Mouse (Mus musculus): ENCODE data around the gene Rassf3. TPM values are rescaled to one million over a fixed set of nuclear protein-coding genes. Genes with fewer than 3 reads are reported as not detected.

Rassf3 gene
- total RNA-seq (2021), result 100 to 1,000 TPM; 125 to 140 TPM

GRCm38 (mm10) chr10:121476190-121476967 is at the start of gene Rassf3:
Rassf3 (minus strand) TSS chr10:121476347.
- peak; percentile 95 to 96 for DNase-seq
- intact Hi-C loops (cut with DNase I), result loop anchor here (1.0 to 2.0 kb wide), 3 partner anchors 28 to 67 kb away; no protein-coding TSS in a partner anchor

GRCm38 (mm10) chr10:121520923-121521585 is 44.9 kb upstream of the Rassf3 start:
- intact Hi-C loops (cut with DNase I), result no loop called here

GRCm38 (mm10) chr10:121519710-121520109 is 43.6 kb upstream of the Rassf3 start:
- no peak for DNase-seq
- intact Hi-C loops (cut with DNase I), result no loop called here

More at GRCm38 (mm10) chr10:121520923-121521585, 44.9 kb upstream of the Rassf3 start:
- no peak for DNase-seq

- peak; percentile 85 to 91 for DNase-seq
- intact Hi-C loops (cut with DNase I), result loop anchor here (1.0 to 2.0 kb wide), 2 partner anchors 39 to 107 kb away; partner anchors contain the start of gene Rassf3
Observed at GRCm38 (mm10) chr10:121516008-121516600, 40.0 kb upstream of the Rassf3 start.

- peak; percentile 22 to 26 for DNase-seq
- intact Hi-C loops (cut with DNase I), result no loop called here
Observed at GRCm38 (mm10) chr10:121509751-121510643, 33.9 kb upstream of the Rassf3 start.

DNA sequence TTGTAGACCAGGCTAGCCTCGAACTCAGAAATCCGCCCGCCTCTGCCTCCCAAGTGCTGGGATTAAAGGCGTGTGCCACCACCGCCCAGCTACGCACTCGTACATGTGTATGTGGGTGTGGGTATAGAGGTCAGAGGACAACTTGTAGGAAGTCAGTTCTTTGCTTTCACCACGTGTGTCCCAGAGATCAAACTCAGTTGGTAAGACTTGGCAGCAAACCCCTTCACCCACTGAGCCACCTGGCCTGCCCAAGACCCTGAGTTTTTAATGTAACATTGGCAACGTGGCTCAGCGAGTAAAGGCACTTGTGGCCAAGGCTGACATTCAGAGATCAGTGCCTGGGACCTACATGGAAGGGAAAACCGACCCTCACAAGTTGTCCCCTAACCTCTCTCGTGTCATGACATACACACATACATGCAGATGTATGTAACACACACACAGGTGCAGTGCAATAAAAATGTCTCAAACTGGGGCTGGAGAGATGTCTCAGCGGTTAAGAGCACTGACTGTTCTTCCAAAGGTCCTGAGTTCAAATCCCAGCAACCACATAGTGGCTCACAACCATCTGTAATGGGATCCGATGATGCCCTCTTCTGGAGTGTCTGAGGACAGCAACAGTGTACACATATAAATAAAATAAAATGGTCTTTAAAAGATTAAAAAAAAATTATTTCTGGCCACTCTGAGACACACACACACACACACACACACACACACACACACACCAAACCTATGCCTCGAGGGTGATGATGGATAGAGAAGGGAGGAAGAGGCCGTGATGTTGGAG is 31.8 kb upstream of the Rassf3 start:
- intact Hi-C loops (cut with DNase I), result no loop called here
- DNase-seq, result no peak

- intact Hi-C loops (cut with DNase I), result no loop called here
Observed at GRCm38 (mm10) chr10:121506731-121507583, 30.8 kb upstream of the Rassf3 start.

GRCm38 (mm10) chr10:121505929-121506328 is 29.8 kb upstream of the Rassf3 start:
- intact Hi-C loops (cut with DNase I), result loop anchor here (2.0 kb wide), 1 partner anchor 29 kb away; the partner anchor contains the start of gene Rassf3

More at GRCm38 (mm10) chr10:121506731-121507583, 30.8 kb upstream of the Rassf3 start:
- peak; percentile 43 to 67 for DNase-seq

DNA sequence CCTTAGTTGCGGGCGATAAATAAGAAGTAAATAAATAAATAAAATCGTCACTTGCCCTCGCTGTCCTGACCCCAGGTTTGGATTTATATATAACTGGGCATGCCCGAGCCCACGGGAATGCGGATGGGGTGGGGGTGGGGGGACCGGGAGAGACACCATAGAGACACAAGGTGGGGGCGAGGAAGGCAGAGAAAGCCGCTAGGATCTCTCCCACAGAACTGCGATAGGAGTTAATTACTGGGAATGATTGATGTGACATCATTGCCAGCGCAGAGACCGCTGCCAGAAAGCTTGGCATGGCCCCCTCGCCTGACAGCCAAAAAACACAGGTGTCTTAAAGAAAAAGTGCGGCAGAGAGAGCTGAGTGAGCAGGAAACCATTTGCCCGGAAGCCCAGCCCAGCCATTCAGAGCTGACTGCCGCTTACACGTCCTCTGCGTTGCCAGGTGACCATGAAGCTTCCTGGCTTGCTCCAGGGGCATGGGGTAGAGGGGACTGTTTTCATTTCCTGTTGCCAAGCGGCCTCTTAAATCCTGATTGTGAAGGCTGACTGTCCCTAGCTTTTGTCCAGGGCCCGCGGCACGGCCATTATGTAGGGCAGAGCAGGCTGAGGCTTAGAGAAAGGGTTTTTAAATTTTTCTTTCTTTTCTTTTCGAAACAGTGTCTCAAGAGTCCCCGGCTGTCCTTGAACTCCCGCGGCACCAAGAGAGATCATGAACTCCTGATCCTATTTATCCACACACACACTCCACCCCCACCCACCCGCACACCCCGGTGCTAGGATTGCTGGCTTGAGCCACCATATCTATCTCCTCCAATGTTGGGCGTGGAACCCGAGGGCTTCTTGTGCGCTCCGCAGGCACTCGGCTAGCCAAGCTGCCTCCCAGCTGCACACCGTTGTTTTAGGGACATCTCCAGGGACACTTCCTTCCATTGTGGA is 29.1 kb upstream of the Rassf3 start:
- peak; percentile 61 to 68 for DNase-seq
- intact Hi-C loops (cut with DNase I), result loop anchor here (2.0 kb wide), 1 partner anchor 28 kb away; the partner anchor contains the start of gene Rassf3

More at GRCm38 (mm10) chr10:121505929-121506328, 29.8 kb upstream of the Rassf3 start:
- no peak for DNase-seq

GRCm38 (mm10) chr10:121501160-121501559 is 25.0 kb upstream of the Rassf3 start:
- intact Hi-C loops (cut with DNase I), result no loop called here
- no peak for DNase-seq

GRCm38 (mm10) chr10:121500034-121500433 is 23.9 kb upstream of the Rassf3 start:
- no peak for DNase-seq

GRCm38 (mm10) chr10:121499063-121499462 is 22.9 kb upstream of the Rassf3 start:
- no peak for DNase-seq
- intact Hi-C loops (cut with DNase I), result no loop called here

More at GRCm38 (mm10) chr10:121500034-121500433, 23.9 kb upstream of the Rassf3 start:
- intact Hi-C loops (cut with DNase I), result no loop called here

DNA sequence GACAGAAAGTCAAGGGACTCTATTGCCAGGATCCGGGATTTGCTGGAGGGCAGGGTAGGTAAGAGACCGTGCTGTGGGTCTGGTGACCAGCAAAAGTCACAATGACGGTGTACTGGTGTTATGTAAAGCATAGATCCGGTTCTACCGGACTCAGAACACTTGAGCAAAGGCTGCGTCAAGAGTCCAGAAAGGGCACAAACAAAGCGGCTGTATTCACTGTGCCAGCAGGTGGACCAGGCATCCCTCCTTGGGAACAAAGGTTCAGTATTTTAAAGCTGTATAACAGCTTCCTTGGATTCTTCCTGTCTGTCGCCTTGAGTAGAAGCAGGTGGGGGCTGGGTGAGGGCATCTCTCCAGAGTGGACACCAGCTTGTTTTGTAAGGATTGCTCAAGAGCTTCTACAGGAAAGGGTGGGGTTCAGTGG is 22.3 kb upstream of the Rassf3 start:
- peak; percentile 47 to 49 for DNase-seq
- intact Hi-C loops (cut with DNase I), result no loop called here

DNA sequence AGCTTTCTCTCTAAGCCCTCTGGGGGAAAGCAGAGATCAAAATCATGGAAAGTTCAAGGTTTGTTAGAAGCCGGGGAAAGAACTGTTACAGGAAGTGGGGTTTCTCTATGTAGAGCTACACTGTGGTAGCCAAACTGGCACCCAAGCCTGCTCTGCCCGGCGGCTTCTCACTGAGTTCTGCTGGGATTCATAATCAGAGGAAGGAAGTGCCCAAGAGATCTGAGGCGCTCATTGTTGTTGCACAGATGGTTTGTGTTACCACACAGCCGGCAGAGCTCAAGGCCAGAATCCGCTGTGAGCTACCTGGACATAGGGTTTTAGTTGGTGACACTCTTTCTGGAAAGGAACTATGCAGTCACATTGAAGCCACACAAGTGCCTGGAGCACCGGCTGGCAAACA is 21.8 kb upstream of the Rassf3 start:
- no peak for DNase-seq
- intact Hi-C loops (cut with DNase I), result loop anchor here (2.0 kb wide), 1 partner anchor 15 kb away; no protein-coding TSS in a partner anchor

DNA sequence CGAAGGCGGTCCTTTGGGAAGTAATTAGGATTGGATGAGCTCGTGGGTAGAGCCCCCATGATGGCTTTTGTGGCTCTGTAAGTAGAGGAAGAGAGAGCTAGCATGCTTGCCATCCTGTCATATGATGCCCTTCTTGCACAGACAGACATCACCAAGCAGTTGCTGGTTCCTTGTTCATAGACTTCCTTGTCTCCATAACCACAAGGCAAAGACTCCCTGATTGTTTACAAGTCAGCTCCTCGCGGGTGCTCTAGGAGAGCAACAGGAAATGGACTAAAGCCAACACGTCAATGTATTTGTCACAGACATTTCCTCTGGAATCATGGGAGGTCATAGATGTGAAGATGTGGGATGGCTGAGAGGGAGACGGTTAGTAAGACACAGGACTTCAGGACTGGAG is 20.5 kb upstream of the Rassf3 start:
- intact Hi-C loops (cut with DNase I), result loop anchor here (2.0 kb wide), 1 partner anchor 14 kb away; no protein-coding TSS in a partner anchor
- no peak for DNase-seq

- no peak for DNase-seq
- intact Hi-C loops (cut with DNase I), result no loop called here
Observed at GRCm38 (mm10) chr10:121494163-121494425, 17.9 kb upstream of the Rassf3 start.

Measured in heart, postnatal 36 days (tissue).